Mouse (Mus musculus): ENCODE data around the gene Gm5538. TPM values are rescaled to one million over a fixed set of nuclear protein-coding genes. Genes with fewer than 3 reads are reported as not detected.

Gm5538 gene
- not detected in 2 replicates for polyA plus RNA-seq (2014; fragmentation: Nextera tagmentation; extraction: Ambion mirVana)

GRCm38 (mm10) chr3:59729490-59729889 lies at the start of gene Gm5538:
Gm5538 (plus strand) TSS chr3:59729790.
- H3K27ac ChIP-seq (ENCODE audit: low read depth, low read length): no peak within 1 kb of the TSS
- no peaks in the 10 kb centered on the region for H3K9me3 ChIP-seq (replicated peaks; ENCODE audit: control insufficient read depth, low read length)
- 89% methylated on average over 2 of the region's 2 CpGs for WGBS (ENCODE audit: insufficient replicate concordance)
- no peak within 1 kb of the TSS for H3K4me3 ChIP-seq (ENCODE audit: low read depth, low read length)
- no peak for ATAC-seq (replicated peaks; ENCODE audit: insufficient number of reproducible peaks, low FRiP score, low TSS enrichment)
- H3K4me2 ChIP-seq: no peak within 1 kb of the TSS
- H3K4me1 ChIP-seq (ENCODE audit: control insufficient read depth, insufficient read depth, low read length): no peaks in the 10 kb centered on the region
- H3K36me3 ChIP-seq (ENCODE audit: control insufficient read depth, insufficient read depth, low read length): no peaks in the 10 kb centered on the region
- no peak within 1 kb of the TSS for H3K9ac ChIP-seq (ENCODE audit: low read depth, low read length)
- H3K27me3 ChIP-seq (ENCODE audit: control insufficient read depth, insufficient read depth, low read length): no peaks in the 10 kb centered on the region

DNA sequence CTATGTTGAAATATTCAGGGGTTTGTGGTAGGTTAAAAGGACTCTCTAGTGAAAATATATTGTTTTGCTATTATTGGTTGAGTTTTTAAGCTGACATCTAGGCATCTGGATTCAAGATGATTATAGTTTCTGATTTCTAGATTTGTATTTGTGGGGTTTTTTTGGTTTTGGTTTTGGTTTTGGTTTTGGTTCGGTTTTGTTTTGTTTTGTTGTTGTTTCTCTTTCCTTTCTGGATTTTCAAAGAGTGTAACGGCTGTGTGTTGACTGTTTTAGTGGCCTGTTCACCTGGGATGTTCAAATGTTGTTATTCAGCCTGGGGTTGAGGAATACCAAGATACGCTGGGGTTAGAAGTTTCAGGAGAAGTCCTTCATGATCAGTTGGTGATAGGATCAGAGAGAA lies 32.2 kb upstream of the Gm5538 start:
- H3K9ac ChIP-seq (ENCODE audit: low read depth, low read length): no peak overlapping the region
- no peak overlapping the region for H3K4me3 ChIP-seq (ENCODE audit: low read depth, low read length)
- no peaks in the 10 kb centered on the region for H3K9me3 ChIP-seq (replicated peaks; ENCODE audit: control insufficient read depth, low read length)
- no peak overlapping the region for H3K27ac ChIP-seq (ENCODE audit: low read depth, low read length)
- H3K36me3 ChIP-seq (ENCODE audit: control insufficient read depth, insufficient read depth, low read length): no peaks in the 10 kb centered on the region
- H3K27me3 ChIP-seq (ENCODE audit: control insufficient read depth, insufficient read depth, low read length): no peaks in the 10 kb centered on the region
- ATAC-seq (replicated peaks; ENCODE audit: insufficient number of reproducible peaks, low FRiP score, low TSS enrichment): no peak
- 76% methylated on average over 3 of the region's 3 CpGs for WGBS (ENCODE audit: insufficient replicate concordance)
- H3K4me1 ChIP-seq (ENCODE audit: control insufficient read depth, insufficient read depth, low read length): no peaks in the 10 kb centered on the region
- no peak overlapping the region for H3K4me2 ChIP-seq

GRCm38 (mm10) chr3:59702614-59703110 lies 26.9 kb upstream of the Gm5538 start:
- Histone ChIP-seq H3K36me3 (ENCODE audit: control insufficient read depth, insufficient read depth, low read length) (no peaks in the 10 kb centered on the region), H3K9me3 (replicated peaks; ENCODE audit: control insufficient read depth, low read length) (no peaks in the 10 kb centered on the region), H3K4me1 (ENCODE audit: control insufficient read depth, insufficient read depth, low read length) (no peaks in the 10 kb centered on the region), H3K27me3 (ENCODE audit: control insufficient read depth, insufficient read depth, low read length) (no peaks in the 10 kb centered on the region), H3K4me3 (ENCODE audit: low read depth, low read length) (no peak overlapping the region), H3K4me2 (no peak overlapping the region), H3K9ac (ENCODE audit: low read depth, low read length) (no peak overlapping the region), H3K27ac (ENCODE audit: low read depth, low read length) (no peak overlapping the region)
- ATAC-seq (replicated peaks; ENCODE audit: insufficient number of reproducible peaks, low FRiP score, low TSS enrichment): no peak
- 82% methylated on average over 1 of the region's 1 CpGs for WGBS (ENCODE audit: insufficient replicate concordance)

DNA sequence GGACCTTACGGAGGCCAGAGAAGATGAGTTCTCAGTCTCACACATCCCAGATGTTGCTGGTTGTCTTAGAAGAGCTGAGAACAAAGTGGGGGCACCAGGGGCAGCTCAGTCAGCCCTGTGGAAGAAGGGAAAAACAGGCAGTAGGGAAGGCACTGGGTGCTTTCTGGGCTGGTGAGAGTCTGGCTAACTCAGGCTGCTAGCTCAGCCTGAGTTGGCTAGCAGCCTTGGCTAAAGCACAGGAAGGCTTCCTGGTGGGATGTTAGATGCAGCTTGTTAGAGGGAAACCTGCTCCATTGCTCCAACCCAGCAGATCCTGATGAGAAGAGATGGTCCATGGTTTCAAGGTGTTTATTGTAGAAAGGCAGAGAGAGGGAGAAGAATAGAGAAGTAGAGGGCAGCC lies 10.3 kb downstream of the Gm5538 start:
- no peak overlapping the region for H3K4me3 ChIP-seq (ENCODE audit: low read depth, low read length)
- no peak overlapping the region for H3K27ac ChIP-seq (ENCODE audit: low read depth, low read length)
- H3K27me3 ChIP-seq (ENCODE audit: control insufficient read depth, insufficient read depth, low read length): no peaks in the 10 kb centered on the region
- no peak for ATAC-seq (replicated peaks; ENCODE audit: insufficient number of reproducible peaks, low FRiP score, low TSS enrichment)
- H3K4me1 ChIP-seq (ENCODE audit: control insufficient read depth, insufficient read depth, low read length): no peaks in the 10 kb centered on the region
- no peak overlapping the region for H3K4me2 ChIP-seq
- no peak overlapping the region for H3K9ac ChIP-seq (ENCODE audit: low read depth, low read length)
- 89% methylated on average over 1 of the region's 1 CpGs for WGBS (ENCODE audit: insufficient replicate concordance)
- H3K36me3 ChIP-seq (ENCODE audit: control insufficient read depth, insufficient read depth, low read length): no peaks in the 10 kb centered on the region
- H3K9me3 ChIP-seq (replicated peaks; ENCODE audit: control insufficient read depth, low read length): no peaks in the 10 kb centered on the region

DNA sequence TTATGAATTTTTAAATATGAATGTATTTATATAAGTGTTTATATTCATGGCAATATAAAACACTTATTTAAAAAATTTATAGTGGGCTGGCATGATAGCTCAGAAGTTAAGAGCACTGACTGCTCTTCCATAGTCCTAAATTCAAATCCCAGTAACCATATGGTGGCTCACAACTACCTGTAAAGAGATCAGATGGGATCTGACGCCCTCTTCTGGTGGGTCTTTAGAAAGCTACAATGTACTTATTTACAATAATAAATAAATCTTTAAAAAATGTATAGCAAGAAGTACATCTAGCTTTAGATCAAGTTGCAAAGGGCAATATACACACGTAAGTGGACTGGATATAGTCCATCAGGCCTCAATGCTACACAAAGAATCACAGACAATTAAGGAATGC lies 14.6 kb downstream of the Gm5538 start:
- Histone ChIP-seq H3K4me2 (no peak overlapping the region), H3K27ac (ENCODE audit: low read depth, low read length) (no peak overlapping the region), H3K4me3 (ENCODE audit: low read depth, low read length) (no peak overlapping the region), H3K27me3 (ENCODE audit: control insufficient read depth, insufficient read depth, low read length) (no peaks in the 10 kb centered on the region), H3K9ac (ENCODE audit: low read depth, low read length) (no peak overlapping the region), H3K4me1 (ENCODE audit: control insufficient read depth, insufficient read depth, low read length) (no peaks in the 10 kb centered on the region), H3K9me3 (replicated peaks; ENCODE audit: control insufficient read depth, low read length) (no peaks in the 10 kb centered on the region), H3K36me3 (ENCODE audit: control insufficient read depth, insufficient read depth, low read length) (no peaks in the 10 kb centered on the region)
- 14% methylated on average over 2 of the region's 2 CpGs for WGBS (ENCODE audit: insufficient replicate concordance)
- ATAC-seq (replicated peaks; ENCODE audit: insufficient number of reproducible peaks, low FRiP score, low TSS enrichment): no peak

Other genes with a start within 250 kb of the Gm5538 start
- gene Gm8298, start 131.3 kb downstream of the Gm5538 start, polyA plus RNA-seq (2014; fragmentation: Nextera tagmentation; extraction: Ambion mirVana): not detected in 2 replicates
- not detected in 2 replicates for gene C130079G13Rik, start 195.4 kb downstream of the Gm5538 start, polyA plus RNA-seq (2014; fragmentation: Nextera tagmentation; extraction: Ambion mirVana)

Measured in heart, embryonic 11.5 days (tissue).